ENCODE assay signal across 8 mouse cellular contexts in the genomic region with DNA sequence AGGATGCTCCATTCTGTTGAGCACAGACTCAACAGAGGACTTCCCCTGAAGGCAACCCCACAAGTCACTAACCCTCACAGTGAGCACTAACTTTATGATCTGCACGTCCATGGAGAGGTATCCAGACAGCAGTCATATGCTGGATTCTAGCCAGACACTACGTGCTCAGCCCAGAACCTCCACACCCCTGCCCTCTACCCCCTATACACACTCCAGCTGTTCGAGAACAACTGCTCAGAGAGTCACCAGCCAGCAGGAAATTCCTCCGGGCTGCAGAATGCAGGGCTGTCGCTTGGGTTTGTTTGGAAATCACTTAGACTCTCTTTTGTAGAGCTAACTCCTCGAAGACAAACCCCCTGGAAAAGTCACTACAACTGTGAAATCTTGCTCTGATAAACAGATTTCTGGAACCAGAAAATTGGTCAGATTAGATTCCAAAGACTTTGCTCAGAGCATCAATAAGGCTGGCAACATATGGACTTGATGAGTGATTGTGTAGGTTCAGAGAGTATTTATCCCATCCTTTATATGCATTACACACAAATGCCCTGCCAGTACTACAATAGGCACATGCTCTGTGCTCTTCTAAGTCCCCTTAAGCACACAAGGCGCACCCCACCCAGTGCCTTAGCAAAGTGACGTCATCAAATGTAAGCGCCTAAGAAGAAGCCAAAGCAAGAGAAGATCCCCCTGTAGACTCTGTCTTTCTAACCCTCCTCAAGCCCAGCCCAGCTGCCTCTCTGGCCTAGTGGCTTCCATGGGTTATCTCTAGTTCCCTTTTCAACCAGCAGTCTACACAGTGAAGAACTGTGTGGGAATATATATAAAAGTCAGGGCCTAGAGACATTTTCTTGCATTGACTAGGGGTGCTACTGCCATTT.
A peak's percentile ranks its signal among the peaks of the same experiment; 100 is the strongest.
DNase-seq lines count a peak whose midpoint lies in the region; ATAC-seq and TF ChIP-seq lines count a peak whose summit lies in the region.
"Had no signal": no experiment of that assay in that cellular context is flagged by ENCODE, and none has a peak within 500 bp of the region (broad histone marks: within the 10 kb centered on the region; RNA-seq: fewer than 3 reads in every experiment).

No protein-coding gene starts in this region.

- no peaks in the 10 kb centered on the region for H3K36me3 ChIP-seq in kidney, postnatal 0 days (ENCODE audit: insufficient read depth, low read length)
- no peaks in the 10 kb centered on the region for H3K36me3 ChIP-seq in forebrain, embryonic 16.5 days (ENCODE audit: control insufficient read depth, insufficient read depth)
- H3K36me3 ChIP-seq in myocyte (ENCODE audit: control insufficient read depth, insufficient read depth), result no peaks in the 10 kb centered on the region

- no peak overlapping the region for H3ac ChIP-seq in myocyte (ENCODE audit: control insufficient read depth, insufficient read length)

- no peaks in the 10 kb centered on the region for H3K27me3 ChIP-seq in kidney, postnatal 0 days (ENCODE audit: insufficient read depth, low read length)
- no peaks in the 10 kb centered on the region for H3K27me3 ChIP-seq in forebrain, embryonic 16.5 days (replicated peaks; ENCODE audit: control insufficient read depth, insufficient read depth, low read length)
- H3K27me3 ChIP-seq in myocyte (ENCODE audit: control insufficient read depth, insufficient read depth, insufficient read length), result no peaks in the 10 kb centered on the region

- H3K4me1 ChIP-seq in kidney, postnatal 0 days (replicated peaks; ENCODE audit: insufficient read depth, low read length), result peaks cover 18% of the 10 kb centered on the region
- H3K4me1 ChIP-seq in forebrain, embryonic 16.5 days (replicated peaks; ENCODE audit: control insufficient read depth, insufficient read depth, low read length), result peaks cover 27% of the 10 kb centered on the region

- no peak overlapping the region for H3K9ac ChIP-seq in kidney, postnatal 0 days (ENCODE audit: low read depth, low read length)
- H3K9ac ChIP-seq in forebrain, embryonic 16.5 days (replicated peaks; ENCODE audit: low read depth, low read length), result no peak overlapping the region
- H3K9ac ChIP-seq: liver, embryonic 14.5 days had no signal

- no peak overlapping the region for H3K4me3 ChIP-seq in kidney, postnatal 0 days (replicated peaks; ENCODE audit: low read depth, low read length)
- no peak overlapping the region for H3K4me3 ChIP-seq in forebrain, embryonic 16.5 days (replicated peaks; ENCODE audit: low read length)
- no peak overlapping the region for H3K4me3 ChIP-seq in myocyte

- no peaks in the 10 kb centered on the region for H3K9me3 ChIP-seq in kidney, postnatal 0 days (replicated peaks; ENCODE audit: low read length)
- no peaks in the 10 kb centered on the region for H3K9me3 ChIP-seq in forebrain, embryonic 16.5 days (ENCODE audit: control insufficient read depth, low read length)

- H3K27ac ChIP-seq in kidney, postnatal 0 days, result peak overlapping the region; percentile 47; the same call in 1 of the 2 replicates
- H3K27ac ChIP-seq in forebrain, embryonic 16.5 days (ENCODE audit: low read length), result no peak overlapping the region
- H3K27ac ChIP-seq: liver, embryonic 14.5 days had no signal

- WGBS in kidney, postnatal 0 days, result 45% methylated on average over 9 of the region's 9 CpGs
- 56% methylated on average over 9 of the region's 9 CpGs for WGBS in forebrain, embryonic 16.5 days

- peak; percentile 60 for DNase-seq in kidney, postnatal 0 days (ENCODE audit: low spot score)
- DNase-seq in kidney, postnatal 36 days, result no peak
- DNase-seq in NIH3T3 (ENCODE audit: low read depth), result peak; percentile 67
- DNase-seq in adrenal gland, postnatal 4 days (ENCODE audit: low spot score in 2 of 2), result no peak

- no peak for TF ChIP-seq POLR2A in myocyte (IDR thresholded peaks at IDR 0.05; ENCODE audit: insufficient read length, low read depth)

- H3K4me2 ChIP-seq in kidney, postnatal 0 days (ENCODE audit: low read length), result no peak overlapping the region
- no peak overlapping the region for H3K4me2 ChIP-seq in forebrain, embryonic 16.5 days (ENCODE audit: low read length)
- H3K4me2 ChIP-seq in myocyte (ENCODE audit: low read depth), result peak overlapping the region; percentile 0

- ATAC-seq in kidney, postnatal 0 days (replicated peaks; ENCODE audit: low FRiP score, low read depth), result 0 out of 2 replicates have a peak, but pooled peaks have one; percentile 12
- peak; percentile 6; the same call in 1 of the 2 replicates for ATAC-seq in forebrain, embryonic 16.5 days
- no peak for ATAC-seq in activated CD4-positive, CD25-positive, alpha-beta regulatory T cell, adult 4 months

- H3K79me2 ChIP-seq in myocyte (ENCODE audit: control insufficient read depth, insufficient read depth), result peaks cover 45% of the 10 kb centered on the region

- no peak for TF ChIP-seq CTCF in kidney, postnatal 0 days (IDR thresholded peaks at IDR 0.05; ENCODE audit: low read depth)

TF ChIP-seq in myocyte, 11 proteins besides CTCF, POLR2A, EP300 and RAD21:
- TF ChIP-seq POLR2AphosphoS2 (IDR thresholded peaks at IDR 0.05; ENCODE audit: insufficient read length, low read depth) (no peak), REST (IDR thresholded peaks at IDR 0.05; ENCODE audit: insufficient read depth, insufficient read length) (no peak), SRF (IDR thresholded peaks at IDR 0.05; ENCODE audit: control insufficient read depth, insufficient read length, low read depth) (no peak), MYOD1 (IDR thresholded peaks at IDR 0.05; ENCODE audit: control insufficient read depth in 1 of 3, insufficient read length in 2 of 3, low read depth in 2 of 3) (peak in 2 of 3 experiments; percentile 54 to 73), MYOG (IDR thresholded peaks at IDR 0.05; ENCODE audit: control insufficient read depth in 1 of 3, insufficient read depth in 1 of 3, insufficient read length in 2 of 3, low read depth in 2 of 3) (peak in 2 of 3 experiments; percentile 21 to 91), E2F4 (IDR thresholded peaks at IDR 0.05; ENCODE audit: insufficient read depth) (no peak), MAX (IDR thresholded peaks at IDR 0.05; ENCODE audit: low read depth) (no peak), TCF3 (IDR thresholded peaks at IDR 0.05; ENCODE audit: insufficient read length, low read depth) (peak; percentile 33), USF1 (IDR thresholded peaks at IDR 0.05; ENCODE audit: low read depth) (no peak), TCF12 (IDR thresholded peaks at IDR 0.05; ENCODE audit: insufficient read depth, poor library complexity, severe bottlenecking) (peak; percentile 83), CEBPB (IDR thresholded peaks at IDR 0.05; ENCODE audit: insufficient read depth, poor library complexity, severe bottlenecking) (no peak)

Comparison
In these comparisons a context has a peak if more than half of its experiments do, and no peak if none do; other contexts are left out.
1. DNase-seq: peak in kidney, postnatal 0 days (single experiment) and NIH3T3 (single experiment); none in kidney, postnatal 36 days (0 of 2) and adrenal gland, postnatal 4 days (0 of 2).